In the genomic region with DNA sequence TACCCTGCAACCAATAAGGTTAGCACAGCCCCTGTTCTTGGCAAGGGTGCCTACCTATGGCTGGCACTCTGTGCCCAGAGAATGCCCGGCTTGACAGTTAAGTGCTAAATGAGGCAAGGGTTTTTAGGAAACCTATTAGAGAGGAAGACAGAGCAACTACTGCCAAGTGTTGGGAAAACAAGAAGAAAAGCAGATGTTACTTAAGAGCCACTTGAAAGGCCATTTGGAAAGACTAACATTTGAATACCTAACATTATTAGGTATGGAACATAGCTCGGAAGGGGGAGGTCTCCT, we compare ENCODE assay signal across 14 mouse cellular contexts. TPM values are rescaled to one million over a fixed set of nuclear protein-coding genes. Genes with fewer than 3 reads are reported as not detected.
DNase-seq lines count a peak whose midpoint lies in the region; ATAC-seq and TF ChIP-seq lines count a peak whose summit lies in the region.
"Had no signal": no experiment of that assay in that cellular context is flagged by ENCODE, and none has a peak within 500 bp of the region (broad histone marks: within the 10 kb centered on the region; RNA-seq: fewer than 3 reads in every experiment).

No protein-coding gene starts in this region.

- no peaks in the 10 kb centered on the region for H3K27me3 ChIP-seq in kidney, postnatal 0 days (ENCODE audit: insufficient read depth, low read length)
- H3K27me3 ChIP-seq in E14TG2a.4 (ENCODE audit: insufficient read depth, low read length) = no peaks in the 10 kb centered on the region
- no peaks in the 10 kb centered on the region for H3K27me3 ChIP-seq in intestine, postnatal 0 days (replicated peaks; ENCODE audit: control insufficient read depth, insufficient read depth, low read length)
- H3K27me3 ChIP-seq in thymus, adult 2 months (ENCODE audit: control insufficient read depth, insufficient read depth, low read length) = no peaks in the 10 kb centered on the region
- H3K27me3 ChIP-seq: hindbrain, embryonic 13.5 days had no signal

- H3K4me3 ChIP-seq in kidney, postnatal 0 days (replicated peaks; ENCODE audit: low read depth, low read length) = no peak overlapping the region
- peak overlapping the region; percentile 94 for H3K4me3 ChIP-seq in E14TG2a.4 (replicated peaks; ENCODE audit: low read length)
- peak overlapping the region; percentile 84 to 95; a peak in 3 of 4 replicates for H3K4me3 ChIP-seq in ES-E14 (ENCODE audit: insufficient read depth in 1 of 2, low read depth in 1 of 2, low read length in 2 of 2, poor library complexity in 1 of 2, severe bottlenecking in 1 of 2)
- H3K4me3 ChIP-seq in intestine, postnatal 0 days (ENCODE audit: low read depth, low read length) = peak overlapping the region; percentile 73
- H3K4me3 ChIP-seq in thymus, adult 2 months (ENCODE audit: control insufficient read depth, insufficient read depth, low read length) = no peak overlapping the region

- DNase-seq in kidney, postnatal 0 days (ENCODE audit: low spot score) = no peak
- no peak for DNase-seq in kidney, adult 18-20 months
- DNase-seq in ES-E14 (ENCODE audit: low read depth, low spot score) = no peak
- no peak for DNase-seq in adrenal gland, postnatal 4 days (ENCODE audit: low spot score in 2 of 2)
- DNase-seq in thymus, adult 2 months = no peak
- DNase-seq: adrenal gland, postnatal 10 days; cerebellum, adult 8-10 months; lung, postnatal 4 days; right cerebral cortex, postnatal 14 days; thymus, postnatal 25 days had no signal

- 83% methylated on average over 2 of the region's 2 CpGs for WGBS in kidney, postnatal 0 days
- 66% methylated on average over 2 of the region's 2 CpGs for WGBS in intestine, postnatal 0 days
- WGBS in thymus, adult 2 months = 91% methylated on average over 2 of the region's 2 CpGs

- H3K4me1 ChIP-seq in kidney, postnatal 0 days (replicated peaks; ENCODE audit: insufficient read depth, low read length) = 0 out of 2 replicates have a peak, but pooled peaks cover 3% of the 10 kb centered on the region
- H3K4me1 ChIP-seq in E14TG2a.4 (replicated peaks; ENCODE audit: low read depth, low read length) (peaks cover 72% of the 10 kb centered on the region), ES-E14 (ENCODE audit: control insufficient read depth in 2 of 2, insufficient read depth in 2 of 2, low read length in 2 of 2, poor library complexity in 1 of 2) (peaks cover 2 to 22% of the 10 kb centered on the region in 2 experiments; a peak in 2 of 4 replicates)
- H3K4me1 ChIP-seq in intestine, postnatal 0 days (replicated peaks; ENCODE audit: control insufficient read depth, insufficient read depth, low read length) = no peaks in the 10 kb centered on the region; the same call in 1 of the 2 replicates
- H3K4me1 ChIP-seq in thymus, adult 2 months (replicated peaks; ENCODE audit: control insufficient read depth, insufficient read depth, low read length) = peaks cover 8% of the 10 kb centered on the region

- H3K27ac ChIP-seq in kidney, postnatal 0 days = no peak overlapping the region
- H3K27ac ChIP-seq in ES-E14 (ENCODE audit: insufficient read depth, low read depth, low read length, poor library complexity, severe bottlenecking) = no peak overlapping the region
- H3K27ac ChIP-seq in intestine, postnatal 0 days (ENCODE audit: low read depth, low read length) = no peak overlapping the region
- no peak overlapping the region for H3K27ac ChIP-seq in thymus, adult 2 months (ENCODE audit: control insufficient read depth, insufficient read depth, low read length)
- H3K27ac ChIP-seq: hindbrain, embryonic 13.5 days; liver, embryonic 14.5 days had no signal

- no peak for ATAC-seq in kidney, postnatal 0 days (replicated peaks; ENCODE audit: low FRiP score, low read depth)
- no peak for ATAC-seq in intestine, postnatal 0 days

- no peak for TF ChIP-seq CTCF in kidney, postnatal 0 days (IDR thresholded peaks at IDR 0.05; ENCODE audit: low read depth)
- no peak for TF ChIP-seq CTCF in E14TG2a.4 (conservative IDR thresholded peaks at IDR 0.05; ENCODE audit: low read length)
- TF ChIP-seq CTCF in intestine, postnatal 0 days (IDR thresholded peaks at IDR 0.05; ENCODE audit: low read depth) = no peak
- TF ChIP-seq CTCF in thymus, adult 2 months (IDR thresholded peaks at IDR 0.05; ENCODE audit: borderline replicate concordance, control insufficient read depth, extremely low read depth, insufficient read depth, low read length, poor library complexity) = no peak

- no peaks in the 10 kb centered on the region for H3K9me3 ChIP-seq in kidney, postnatal 0 days (replicated peaks; ENCODE audit: low read length)
- H3K9me3 ChIP-seq in E14TG2a.4 (ENCODE audit: low read length) = no peaks in the 10 kb centered on the region
- H3K9me3 ChIP-seq in ES-E14 (ENCODE audit: control insufficient read depth, insufficient read depth, low read depth, low read length) = no peaks in the 10 kb centered on the region
- H3K9me3 ChIP-seq in intestine, postnatal 0 days (ENCODE audit: control insufficient read depth) = no peaks in the 10 kb centered on the region
- H3K9me3 ChIP-seq: hindbrain, embryonic 13.5 days had no signal

- TF ChIP-seq POLR2A in thymus, adult 2 months (IDR thresholded peaks at IDR 0.05; ENCODE audit: control insufficient read depth, extremely low read depth, insufficient read depth, low read length, poor library complexity) = no peak

- no peak overlapping the region for H3K9ac ChIP-seq in kidney, postnatal 0 days (ENCODE audit: low read depth, low read length)
- H3K9ac ChIP-seq in ES-E14 (ENCODE audit: insufficient read depth, low read depth, low read length, poor library complexity, severe bottlenecking) = no peak overlapping the region
- H3K9ac ChIP-seq in intestine, postnatal 0 days (ENCODE audit: low read depth, low read length) = no peak overlapping the region
- H3K9ac ChIP-seq: hindbrain, embryonic 13.5 days; liver, embryonic 14.5 days had no signal

- in situ Hi-C loops in ES-E14 (cut with MboI; ENCODE audit: low sequenced_read_pairs in 2 of 2, unreplicated experiment in 2 of 2) = no loop called here

- H3K4me2 ChIP-seq in kidney, postnatal 0 days (ENCODE audit: low read length) = peak overlapping the region; percentile 93; the same call in 1 of the 2 replicates
- H3K4me2 ChIP-seq in intestine, postnatal 0 days (replicated peaks; ENCODE audit: low read depth) = peak overlapping the region; percentile 92

- H3K36me3 ChIP-seq in kidney, postnatal 0 days (ENCODE audit: insufficient read depth, low read length) = no peaks in the 10 kb centered on the region
- H3K36me3 ChIP-seq in E14TG2a.4 (ENCODE audit: insufficient read depth, low read length) (peaks cover 26% of the 10 kb centered on the region), ES-E14 (ENCODE audit: control insufficient read depth, insufficient read depth, low read length, poor library complexity, severe bottlenecking) (peaks cover 5% of the 10 kb centered on the region; the same call in 1 of the 2 replicates)
- peaks cover 7% of the 10 kb centered on the region; the same call in 1 of the 2 replicates for H3K36me3 ChIP-seq in intestine, postnatal 0 days (ENCODE audit: control insufficient read depth, insufficient read depth)
- no peaks in the 10 kb centered on the region for H3K36me3 ChIP-seq in thymus, adult 2 months (ENCODE audit: control insufficient read depth, insufficient read depth, low read length)
- H3K36me3 ChIP-seq: hindbrain, embryonic 13.5 days had no signal

TF ChIP-seq in ES-E14, 5 proteins besides CTCF, POLR2A, EP300 and RAD21:
- TF ChIP-seq CHD2 (IDR thresholded peaks at IDR 0.05; ENCODE audit: low read depth, low read length) (no peak), ZC3H11A (IDR thresholded peaks at IDR 0.05; ENCODE audit: borderline replicate concordance, low read depth, low read length) (no peak), ZNF384 (IDR thresholded peaks at IDR 0.05; ENCODE audit: low read depth, low read length) (no peak), MAFK (IDR thresholded peaks at IDR 0.05; ENCODE audit: insufficient read depth, low read depth, low read length) (no peak), HCFC1 (IDR thresholded peaks at IDR 0.05; ENCODE audit: borderline replicate concordance, insufficient read depth, low read length) (no peak)
TF ChIP-seq in ES-E14: peak in this region for 0.

RNA-seq across cellular contexts. Expression of a gene that starts 1.3 kb away (rescaled TPM):
- polyA plus RNA-seq in kidney, postnatal 0 days (2015; fragmentation: Nextera tagmentation; extraction: Ambion mirVana) = 59.0 and 63.1 TPM in 2 replicates
- 82.5 and 144 TPM in 2 replicates for total RNA-seq in ES-E14 (2012; rRNA removed)
- 273 and 300 TPM in 2 replicates for polyA plus RNA-seq in intestine, postnatal 0 days (2015; fragmentation: Nextera tagmentation; extraction: Ambion mirVana)
- total RNA-seq in adrenal gland, postnatal 4 days (2021) = 10 to 100 TPM; 30.8 to 38.7 TPM
- polyA plus RNA-seq in thymus, adult 2 months (2012; rRNA removed) = 138 and 180 TPM in 2 replicates

RNA-seq across cellular contexts. Expression of a gene that starts 44.0 kb away (rescaled TPM):
- polyA plus RNA-seq in kidney, postnatal 0 days (2015; fragmentation: Nextera tagmentation; extraction: Ambion mirVana) = 8.1 and 9.2 TPM in 2 replicates
- total RNA-seq in ES-E14 (2012; rRNA removed) = 63.1 and 73.6 TPM in 2 replicates
- 2.3 and 2.6 TPM in 2 replicates for polyA plus RNA-seq in intestine, postnatal 0 days (2015; fragmentation: Nextera tagmentation; extraction: Ambion mirVana)
- 10 to 100 TPM; 12.8 to 12.9 TPM for total RNA-seq in adrenal gland, postnatal 4 days (2021)
- polyA plus RNA-seq in thymus, adult 2 months (2012; rRNA removed) = 7.6 and 10.0 TPM in 2 replicates

RNA-seq across cellular contexts. Expression of a gene that starts 59.1 kb away (rescaled TPM):
- 20.4 and 26.2 TPM in 2 replicates for polyA plus RNA-seq in kidney, postnatal 0 days (2015; fragmentation: Nextera tagmentation; extraction: Ambion mirVana)
- 70.6 and 100 TPM in 2 replicates for total RNA-seq in ES-E14 (2012; rRNA removed)
- 16.8 and 19.0 TPM in 2 replicates for polyA plus RNA-seq in intestine, postnatal 0 days (2015; fragmentation: Nextera tagmentation; extraction: Ambion mirVana)
- total RNA-seq in adrenal gland, postnatal 4 days (2021) = 10 to 100 TPM; 30.9 to 33.9 TPM
- 28.3 and 31.1 TPM in 2 replicates for polyA plus RNA-seq in thymus, adult 2 months (2012; rRNA removed)

RNA-seq across cellular contexts. Expression of a gene that starts 59.1 kb away (rescaled TPM):
- 65.8 and 71.0 TPM in 2 replicates for polyA plus RNA-seq in kidney, postnatal 0 days (2015; fragmentation: Nextera tagmentation; extraction: Ambion mirVana)
- total RNA-seq in ES-E14 (2012; rRNA removed) = 98.3 and 116 TPM in 2 replicates
- 58.1 and 64.0 TPM in 2 replicates for polyA plus RNA-seq in intestine, postnatal 0 days (2015; fragmentation: Nextera tagmentation; extraction: Ambion mirVana)
- 100 to 1,000 TPM; 104 to 107 TPM for total RNA-seq in adrenal gland, postnatal 4 days (2021)
- polyA plus RNA-seq in thymus, adult 2 months (2012; rRNA removed) = 28.3 and 37.3 TPM in 2 replicates

Comparison
In these comparisons a context has a peak if more than half of its experiments do, and no peak if none do; other contexts are left out.
1. H3K4me3 ChIP-seq: peak in E14TG2a.4 (single experiment), ES-E14 (2 of 2) and intestine, postnatal 0 days (single experiment); none in kidney, postnatal 0 days (single experiment) and thymus, adult 2 months (single experiment).